Mouse (Mus musculus): ENCODE results near the gene Gzmk. TPM values are rescaled to one million over a fixed set of nuclear protein-coding genes. Genes with fewer than 3 reads are reported as not detected.

Gzmk gene
- polyA plus RNA-seq, 1 experiment: 0.11 TPM

DNA sequence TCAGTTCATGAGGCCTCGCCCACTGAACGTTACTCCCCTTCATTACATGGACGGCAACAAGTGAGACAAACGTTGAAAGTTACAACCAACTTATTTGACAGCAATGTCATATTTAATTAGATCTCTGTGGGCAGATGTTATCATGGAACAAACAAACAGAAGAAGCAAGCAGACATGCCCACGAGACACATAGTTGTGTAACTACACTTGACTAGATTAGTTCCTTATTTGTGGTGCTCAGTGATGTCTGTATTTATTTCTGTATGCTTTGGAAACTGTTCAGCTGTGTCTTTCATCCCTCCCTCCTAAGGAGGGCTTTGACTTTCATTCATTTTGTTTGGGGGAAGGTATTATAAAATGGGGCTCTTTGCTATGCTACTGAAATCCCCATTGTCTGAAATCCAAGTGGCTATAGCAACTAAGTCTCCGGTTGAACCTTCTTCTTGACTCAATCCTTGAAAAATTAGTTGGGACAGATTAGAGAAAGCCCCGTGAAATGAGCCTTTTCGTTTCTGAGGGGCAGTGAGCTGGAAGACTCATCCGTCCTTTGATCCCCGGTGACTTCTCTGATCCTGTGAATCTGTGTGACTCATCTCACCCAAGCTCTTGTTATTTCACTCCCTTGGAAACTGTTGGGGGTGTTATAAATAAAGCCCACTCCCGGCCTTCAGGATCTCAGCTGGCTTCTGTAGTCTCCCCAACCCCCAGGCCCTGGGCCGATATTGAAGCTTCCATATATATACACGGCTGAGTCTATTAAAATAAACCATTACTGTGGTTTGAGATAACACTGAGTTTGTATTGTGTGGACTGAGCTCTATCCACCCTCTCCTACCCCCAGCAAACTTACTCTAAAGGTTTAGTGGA lies 28.7 kb downstream of the Gzmk start:
- no peak overlapping the region for H3K4me3 ChIP-seq (replicated peaks; ENCODE audit: extremely low read depth, low read depth, low read length)
- H3K4me1 ChIP-seq (ENCODE audit: control insufficient read depth, insufficient read depth, low read length): peaks cover 4% of the 10 kb centered on the region
- 75% methylated on average over 13 of the region's 13 CpGs for WGBS
- TF ChIP-seq POLR2A (IDR thresholded peaks at IDR 0.05; ENCODE audit: borderline replicate concordance, extremely low read depth, low read depth, low read length) (no peak), CTCF (IDR thresholded peaks at IDR 0.05; ENCODE audit: insufficient read depth, low read length) (no peak)
- DNase-seq: no peak

DNA sequence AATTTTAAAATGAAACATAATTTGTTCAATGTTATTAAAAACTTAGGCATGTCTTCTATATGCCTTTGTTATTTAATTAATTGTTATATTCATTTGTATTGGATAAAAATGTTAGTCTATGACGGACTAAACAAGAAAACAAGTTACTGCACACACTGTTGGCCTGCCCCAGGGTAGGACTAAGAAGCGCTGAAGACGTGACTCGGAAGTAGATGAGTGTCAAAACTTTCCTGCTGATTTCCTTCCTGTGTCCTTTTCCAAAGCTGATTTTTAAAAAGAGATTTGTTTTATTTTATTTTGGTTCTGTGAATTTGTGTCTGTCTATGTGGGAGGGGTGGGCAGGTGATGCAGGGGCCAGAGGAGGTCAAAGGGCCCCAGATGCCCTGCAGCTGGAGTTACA lies 42.0 kb downstream of the Gzmk start:
- no peak overlapping the region for H3K4me3 ChIP-seq (replicated peaks; ENCODE audit: extremely low read depth, low read depth, low read length)
- DNase-seq: no peak
- 81% methylated on average over 4 of the region's 4 CpGs for WGBS

DNA sequence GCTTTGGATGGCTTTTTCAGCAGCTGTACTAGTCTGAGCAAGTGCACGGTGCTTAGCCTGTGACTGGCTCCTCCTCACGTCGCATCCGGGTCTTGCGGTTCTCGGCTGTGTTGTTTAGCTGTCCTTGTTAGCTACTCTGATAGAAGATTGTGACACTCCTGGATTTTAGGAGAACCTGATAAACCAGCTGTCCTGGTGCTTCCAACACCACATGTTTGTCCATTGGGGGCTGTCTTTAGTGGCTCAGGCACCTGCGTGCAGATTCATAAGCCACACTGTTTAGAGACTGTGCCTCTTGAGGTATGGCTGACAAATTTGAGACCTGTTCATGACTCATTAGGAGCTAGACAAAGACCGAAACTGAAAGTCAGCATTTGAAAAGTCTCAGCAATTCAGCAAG lies 42.4 kb downstream of the Gzmk start:
- WGBS: 79% methylated on average over 8 of the region's 8 CpGs
- DNase-seq: no peak
- TF ChIP-seq POLR2A (IDR thresholded peaks at IDR 0.05; ENCODE audit: borderline replicate concordance, extremely low read depth, low read depth, low read length): no peak
- no peak for TF ChIP-seq CTCF (IDR thresholded peaks at IDR 0.05; ENCODE audit: insufficient read depth, low read length)
- Histone ChIP-seq H3K4me3 (replicated peaks; ENCODE audit: extremely low read depth, low read depth, low read length) (no peak overlapping the region), H3K4me1 (ENCODE audit: control insufficient read depth, insufficient read depth, low read length) (no peaks in the 10 kb centered on the region)

More for the DNA sequence above, 42.0 kb downstream of the Gzmk start:
- no peaks in the 10 kb centered on the region for H3K4me1 ChIP-seq (ENCODE audit: control insufficient read depth, insufficient read depth, low read length)
- TF ChIP-seq POLR2A (IDR thresholded peaks at IDR 0.05; ENCODE audit: borderline replicate concordance, extremely low read depth, low read depth, low read length) (no peak), CTCF (IDR thresholded peaks at IDR 0.05; ENCODE audit: insufficient read depth, low read length) (no peak)

- no peak for DNase-seq
- TF ChIP-seq CTCF (IDR thresholded peaks at IDR 0.05; ENCODE audit: insufficient read depth, low read length) (no peak), POLR2A (IDR thresholded peaks at IDR 0.05; ENCODE audit: borderline replicate concordance, extremely low read depth, low read depth, low read length) (no peak)
- Histone ChIP-seq H3K4me3 (replicated peaks; ENCODE audit: extremely low read depth, low read depth, low read length) (no peak overlapping the region), H3K4me1 (ENCODE audit: control insufficient read depth, insufficient read depth, low read length) (no peaks in the 10 kb centered on the region)
- WGBS: 69% methylated on average over 6 of the region's 6 CpGs
Observed at GRCm38 (mm10) chr13:113174162-113174561, 51.5 kb downstream of the Gzmk start.

DNA sequence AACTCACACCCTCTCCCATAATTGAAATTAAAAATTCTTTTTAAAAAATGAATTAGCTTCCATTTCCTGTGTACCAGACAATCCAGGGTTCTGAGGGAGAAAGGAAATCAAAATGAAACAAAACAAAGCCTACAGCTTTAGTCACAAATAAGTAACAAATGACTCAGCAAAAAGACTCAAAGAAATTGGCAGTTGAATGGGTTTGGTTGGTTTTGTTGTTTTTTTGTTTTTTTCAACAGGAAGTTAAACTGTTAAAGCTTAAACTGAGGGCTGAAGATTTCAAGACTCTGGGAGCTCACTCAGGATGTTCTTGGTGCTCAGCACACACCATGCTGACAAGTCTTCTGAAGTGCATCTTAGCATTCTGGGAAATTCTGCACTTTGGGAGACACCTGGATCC lies 55.5 kb downstream of the Gzmk start:
- no peak for DNase-seq

GRCm38 (mm10) chr13:113168018-113168534 lies 57.6 kb downstream of the Gzmk start:
- DNase-seq: no peak
- TF ChIP-seq CTCF (IDR thresholded peaks at IDR 0.05; ENCODE audit: insufficient read depth, low read length) (no peak), POLR2A (IDR thresholded peaks at IDR 0.05; ENCODE audit: borderline replicate concordance, extremely low read depth, low read depth, low read length) (no peak)
- WGBS: 61% methylated on average over 9 of the region's 9 CpGs
- Histone ChIP-seq H3K4me3 (replicated peaks; ENCODE audit: extremely low read depth, low read depth, low read length) (no peak overlapping the region), H3K4me1 (ENCODE audit: control insufficient read depth, insufficient read depth, low read length) (no peaks in the 10 kb centered on the region)

More for the DNA sequence above, 55.5 kb downstream of the Gzmk start:
- no peaks in the 10 kb centered on the region for H3K4me1 ChIP-seq (ENCODE audit: control insufficient read depth, insufficient read depth, low read length)
- TF ChIP-seq CTCF (IDR thresholded peaks at IDR 0.05; ENCODE audit: insufficient read depth, low read length): no peak
- no peak for TF ChIP-seq POLR2A (IDR thresholded peaks at IDR 0.05; ENCODE audit: borderline replicate concordance, extremely low read depth, low read depth, low read length)
- no peak overlapping the region for H3K4me3 ChIP-seq (replicated peaks; ENCODE audit: extremely low read depth, low read depth, low read length)

DNA sequence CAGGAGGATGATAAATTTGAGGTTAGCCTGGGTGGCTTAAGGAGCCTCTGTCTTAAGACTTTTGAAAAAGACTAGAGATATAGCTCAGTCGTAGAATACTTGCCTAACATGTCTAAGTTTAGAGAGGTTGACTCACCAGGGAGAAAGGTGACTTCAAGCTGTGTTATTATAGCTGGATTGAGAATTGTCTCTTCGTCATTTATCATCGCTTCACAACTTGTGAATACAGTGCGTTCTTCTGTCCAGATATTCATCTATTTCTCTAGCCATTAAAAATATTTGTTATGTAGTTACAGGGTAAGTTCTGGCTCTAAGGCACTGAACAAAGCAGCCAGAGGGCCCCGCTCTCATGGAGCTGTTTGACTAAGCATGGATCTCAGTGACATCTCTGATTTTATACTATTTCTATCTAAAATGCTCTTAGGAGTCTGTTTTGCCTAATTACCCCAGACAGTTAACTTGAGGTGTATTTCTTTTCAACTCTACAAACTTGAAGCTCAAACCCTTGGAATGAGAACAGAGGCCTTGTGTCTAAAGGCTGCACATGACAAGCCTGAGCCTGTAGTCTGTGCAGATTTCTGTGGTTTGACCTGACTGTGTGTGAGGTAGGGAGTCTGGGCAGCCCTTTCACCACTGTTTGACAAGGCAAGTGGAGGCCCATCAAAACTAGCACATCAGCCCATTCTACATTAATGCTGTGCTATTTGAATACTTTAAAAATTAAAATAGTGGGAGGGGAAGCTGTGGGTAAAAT lies 61.3 kb downstream of the Gzmk start:
- no peak for TF ChIP-seq CTCF (IDR thresholded peaks at IDR 0.05; ENCODE audit: insufficient read depth, low read length)
- TF ChIP-seq POLR2A (IDR thresholded peaks at IDR 0.05; ENCODE audit: borderline replicate concordance, extremely low read depth, low read depth, low read length): no peak
- DNase-seq: no peak
- H3K4me1 ChIP-seq (ENCODE audit: control insufficient read depth, insufficient read depth, low read length): no peaks in the 10 kb centered on the region
- WGBS: 89% methylated on average over 5 of the region's 5 CpGs
- H3K4me3 ChIP-seq (replicated peaks; ENCODE audit: extremely low read depth, low read depth, low read length): no peak overlapping the region

DNA sequence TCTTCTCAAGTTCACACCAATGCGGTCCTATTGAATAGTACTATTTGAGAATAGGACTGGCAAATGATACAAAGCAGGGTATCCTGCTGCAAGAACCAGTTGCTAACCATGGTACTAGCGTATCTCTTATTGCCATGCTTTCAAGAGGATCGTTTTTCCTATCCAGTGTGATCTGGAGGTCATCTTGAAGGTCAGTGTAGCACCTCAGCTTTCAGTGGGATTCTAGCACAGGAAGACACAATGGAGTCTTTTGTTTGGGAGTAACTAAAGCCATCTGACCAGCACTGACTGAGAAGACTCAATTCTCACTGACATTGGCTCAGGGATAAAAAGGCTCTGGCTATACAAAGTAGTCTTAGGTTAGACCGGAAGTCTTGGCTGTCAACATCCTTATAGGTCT lies 74.2 kb downstream of the Gzmk start:
- TF ChIP-seq POLR2A (IDR thresholded peaks at IDR 0.05; ENCODE audit: borderline replicate concordance, extremely low read depth, low read depth, low read length): no peak
- TF ChIP-seq CTCF (IDR thresholded peaks at IDR 0.05; ENCODE audit: insufficient read depth, low read length): no peak
- Histone ChIP-seq H3K4me1 (ENCODE audit: control insufficient read depth, insufficient read depth, low read length) (no peaks in the 10 kb centered on the region), H3K4me3 (replicated peaks; ENCODE audit: extremely low read depth, low read depth, low read length) (no peak overlapping the region)
- no peak for DNase-seq
- WGBS: 86% methylated on average over 4 of the region's 4 CpGs

DNA sequence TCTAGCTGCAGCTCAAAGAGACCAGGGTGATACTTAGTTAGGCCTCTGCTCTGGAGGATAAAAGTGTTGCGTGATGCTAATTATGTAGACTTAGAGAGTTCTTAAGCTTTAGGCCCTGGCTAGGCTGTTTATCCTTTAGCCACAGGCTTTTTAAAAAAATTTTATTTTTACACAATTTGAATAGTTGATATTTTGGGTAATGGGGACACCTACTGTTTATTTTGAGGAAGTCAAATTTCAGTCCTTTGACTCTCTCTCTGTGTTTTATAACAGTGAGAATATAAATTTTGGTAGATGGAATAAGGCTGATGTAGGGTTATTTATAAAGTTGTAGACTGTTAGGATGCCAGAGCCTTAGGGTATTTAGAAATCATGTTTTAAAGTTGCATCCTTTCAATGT lies 86.1 kb downstream of the Gzmk start:
- no peak for DNase-seq
- Histone ChIP-seq H3K4me1 (ENCODE audit: control insufficient read depth, insufficient read depth, low read length) (no peaks in the 10 kb centered on the region), H3K4me3 (replicated peaks; ENCODE audit: extremely low read depth, low read depth, low read length) (no peak overlapping the region)
- WGBS: 92% methylated on average over 1 of the region's 1 CpGs
- TF ChIP-seq POLR2A (IDR thresholded peaks at IDR 0.05; ENCODE audit: borderline replicate concordance, extremely low read depth, low read depth, low read length) (no peak), CTCF (IDR thresholded peaks at IDR 0.05; ENCODE audit: insufficient read depth, low read length) (no peak)

Measured in lung, adult 2 months (tissue).